Mouse (Mus musculus) testis, adult 2 months (tissue): ENCODE measurements around the gene Susd6. TPM values are rescaled to one million over a fixed set of nuclear protein-coding genes. Genes with fewer than 3 reads are reported as not detected.
A peak's percentile ranks its signal among the peaks of the same experiment; 100 is the strongest.

ENCODE experiments used
- H3K27ac ChIP-seq: fragments of 200-500 bp; 2 replicates; pipeline ENCODE4 v1.5.1; 2012; ENCODE audit warnings: low read depth, low read length; ENCODE audit not compliant: control insufficient read depth, insufficient read depth
- H3K27me3 ChIP-seq: fragments of 200-500 bp; 2 replicates; pipeline ENCODE4 v1.6.1; 2012; ENCODE audit warnings: mild to moderate bottlenecking, low read length, moderate library complexity; ENCODE audit not compliant: control insufficient read depth, insufficient read depth
- H3K36me3 ChIP-seq: fragments of 200-500 bp; 2 replicates; pipeline ENCODE4 v1.6.1; 2012; ENCODE audit warnings: mild to moderate bottlenecking, low read length; ENCODE audit not compliant: control insufficient read depth, insufficient read depth
- H3K4me1 ChIP-seq: fragments of 200-500 bp; 2 replicates; pipeline ENCODE4 v1.6.1; 2012; ENCODE audit warnings: low read length; ENCODE audit not compliant: control insufficient read depth, insufficient read depth
- H3K4me3 ChIP-seq: fragments of 200-500 bp; 2 replicates; pipeline ENCODE4 v1.5.1; 2012; ENCODE audit warnings: low read depth, mild to moderate bottlenecking, low read length, moderate library complexity, mixed read lengths; ENCODE audit not compliant: control insufficient read depth
- CTCF ChIP-seq: fragments of 200-500 bp; IDR thresholded peaks from 2 replicates; pipeline ENCODE4 v1.5.1; 2012; ENCODE audit warnings: low read depth, mild to moderate bottlenecking, inconsistent platforms, low read length, moderate library complexity; ENCODE audit not compliant: control insufficient read depth, insufficient read depth, insufficient replicate concordance
- POLR2A ChIP-seq: fragments of 200-500 bp; IDR thresholded peaks from 2 replicates; pipeline ENCODE4 v1.6.1; 2012; ENCODE audit warnings: low read depth, mild to moderate bottlenecking, inconsistent platforms, low read length, moderate library complexity; ENCODE audit not compliant: control insufficient read depth
- polyA plus RNA-seq: library from polyadenylated mRNA; depleted of rRNA; stranded (reverse); fragments of >200 nt; gene quantifications from 2 replicates; pipeline ENCODE4 v1.2.3, GENCODE M21; 2012

Susd6 gene
- polyA plus RNA-seq, 1 experiment, result 46.0 TPM

DNA sequence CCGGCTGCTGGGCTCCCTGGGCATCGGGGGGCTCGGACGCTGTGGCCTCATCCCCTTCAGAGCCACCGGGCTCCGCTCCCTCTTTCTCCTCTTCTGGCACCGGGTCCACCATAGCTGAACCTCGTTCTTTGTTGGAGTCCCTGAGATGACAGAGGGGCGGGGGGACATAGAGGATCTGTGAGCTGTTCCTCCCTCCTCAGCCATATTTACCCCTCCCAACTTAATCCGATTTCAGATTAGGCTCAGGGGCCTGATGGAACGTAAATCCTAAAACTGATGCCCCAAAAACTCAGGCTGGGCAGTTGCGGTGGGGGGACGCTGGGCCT lies 31.0 kb upstream of the Susd6 start:
- Histone ChIP-seq H3K4me3 (peak overlapping the region; percentile 77), H3K27me3 (no peaks in the 10 kb centered on the region), H3K4me1 (peaks cover 20% of the 10 kb centered on the region), H3K36me3 (no peaks in the 10 kb centered on the region), H3K27ac (no peak overlapping the region)
- TF ChIP-seq POLR2A (no peak), CTCF (no peak)

DNA sequence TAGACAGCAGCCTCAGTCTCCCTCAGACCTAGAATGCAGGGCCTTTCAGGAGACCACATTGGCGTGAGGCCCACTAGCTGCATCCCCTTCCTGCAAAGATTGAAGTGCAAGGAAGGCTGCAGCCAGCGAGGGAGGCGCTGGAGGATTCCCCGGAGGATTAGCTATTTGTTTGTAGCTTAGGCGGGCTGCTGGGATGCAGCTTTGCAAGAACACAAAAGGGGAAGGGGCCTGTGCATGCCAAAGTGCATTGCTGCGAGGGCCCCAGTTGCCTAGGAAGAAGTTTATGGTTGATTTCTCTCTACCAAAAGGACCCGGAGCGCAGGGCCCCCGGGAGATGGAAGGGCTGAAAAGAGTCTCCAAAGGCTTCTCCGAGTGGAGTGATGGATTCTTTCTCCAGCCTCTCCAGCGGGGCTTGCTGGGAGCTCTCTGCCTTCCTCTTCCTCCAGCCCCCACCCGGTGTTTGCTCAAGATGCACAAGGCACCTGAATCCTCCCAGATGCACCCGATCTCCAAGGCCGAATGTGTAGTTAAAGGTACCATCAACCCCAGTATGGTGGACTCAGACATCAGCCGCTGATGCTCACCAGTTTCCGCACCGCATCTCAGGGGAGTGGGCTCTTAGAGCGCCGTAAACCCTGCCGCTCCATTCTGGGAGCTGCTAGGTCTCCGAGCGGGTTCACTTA lies 30.5 kb upstream of the Susd6 start:
- H3K27me3 ChIP-seq, result no peaks in the 10 kb centered on the region
- no peaks in the 10 kb centered on the region for H3K36me3 ChIP-seq
- H3K4me3 ChIP-seq, result peak overlapping the region; percentile 53
- peaks cover 20% of the 10 kb centered on the region for H3K4me1 ChIP-seq
- TF ChIP-seq CTCF, result no peak
- TF ChIP-seq POLR2A, result no peak
- no peak overlapping the region for H3K27ac ChIP-seq

DNA sequence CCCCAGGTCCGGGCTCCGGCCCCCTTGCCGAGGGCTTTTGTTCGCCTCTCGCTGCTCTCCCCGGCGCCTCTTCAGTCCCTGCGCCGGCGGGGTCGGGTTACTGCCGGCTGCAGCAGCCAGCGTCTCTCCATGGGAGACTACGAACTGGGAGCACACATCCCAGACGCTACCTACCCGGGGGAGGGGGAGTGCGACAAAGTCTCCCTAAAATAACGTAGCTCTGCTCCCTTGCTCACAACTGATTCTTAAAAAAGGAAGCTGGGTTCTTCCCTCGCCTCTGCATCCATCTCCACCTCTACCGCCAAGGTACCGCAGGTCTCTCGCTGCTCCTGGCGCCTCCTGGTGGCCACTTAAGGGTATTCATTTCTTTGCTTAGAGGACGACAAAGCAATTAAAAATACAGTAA lies 29.9 kb upstream of the Susd6 start, which contains the start of gene Ccdc177:
Ccdc177 (minus strand) TSS at position 292 of the 406 bp plus-strand sequence.
- Histone ChIP-seq H3K27ac (no peak within 1 kb of the TSS), H3K4me3 (peak within 1 kb of the TSS; percentile 53), H3K4me1 (peaks cover 20% of the 10 kb centered on the region), H3K27me3 (no peaks in the 10 kb centered on the region), H3K36me3 (no peaks in the 10 kb centered on the region)
- TF ChIP-seq POLR2A (no peak), CTCF (peak; percentile 83)

DNA sequence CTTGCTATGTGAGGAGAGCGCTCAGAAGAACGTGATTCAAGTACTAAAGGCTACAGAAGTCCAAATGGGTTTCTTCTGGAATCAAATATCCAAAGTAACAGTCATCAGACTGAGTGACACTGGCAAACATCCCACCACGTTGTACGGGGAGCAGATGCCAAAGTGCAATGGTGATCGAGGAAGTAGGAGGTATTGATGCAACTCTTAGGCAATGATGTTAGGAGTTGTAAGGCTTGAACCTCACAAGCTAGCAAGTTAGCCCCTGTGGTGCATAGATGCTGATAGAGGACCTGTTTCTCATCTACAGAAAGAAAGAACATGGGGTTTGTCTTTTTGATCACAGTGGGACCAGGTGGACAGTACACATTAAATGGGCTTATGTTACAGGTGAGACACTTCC lies 27.3 kb upstream of the Susd6 start:
- Histone ChIP-seq H3K27ac (no peak overlapping the region), H3K36me3 (no peaks in the 10 kb centered on the region), H3K4me3 (no peak overlapping the region), H3K4me1 (peaks cover 15% of the 10 kb centered on the region), H3K27me3 (no peaks in the 10 kb centered on the region)
- TF ChIP-seq POLR2A, result no peak
- no peak for TF ChIP-seq CTCF

DNA sequence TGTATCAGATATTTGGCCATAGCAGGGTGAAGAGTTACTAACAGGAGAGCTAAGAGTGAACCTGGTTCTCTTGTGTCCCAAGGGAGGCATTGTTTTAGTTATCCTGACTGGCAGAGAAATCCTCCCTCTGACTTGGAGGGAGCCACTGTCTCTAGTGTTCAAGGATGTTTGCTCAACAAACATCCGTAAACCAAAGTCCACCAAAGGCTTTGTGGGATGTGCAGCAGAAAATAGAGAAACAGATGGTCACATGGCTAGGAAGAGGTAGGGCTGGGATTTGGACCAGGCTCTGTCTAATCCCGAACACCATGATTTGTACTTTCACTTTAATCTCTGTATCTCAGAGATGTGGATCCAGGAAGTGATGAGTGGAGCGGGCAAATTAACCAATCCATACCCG lies 26.2 kb upstream of the Susd6 start:
- Histone ChIP-seq H3K27me3 (no peaks in the 10 kb centered on the region), H3K4me3 (no peak overlapping the region), H3K36me3 (no peaks in the 10 kb centered on the region), H3K27ac (no peak overlapping the region), H3K4me1 (peaks cover 6% of the 10 kb centered on the region)
- TF ChIP-seq CTCF (no peak), POLR2A (no peak)

DNA sequence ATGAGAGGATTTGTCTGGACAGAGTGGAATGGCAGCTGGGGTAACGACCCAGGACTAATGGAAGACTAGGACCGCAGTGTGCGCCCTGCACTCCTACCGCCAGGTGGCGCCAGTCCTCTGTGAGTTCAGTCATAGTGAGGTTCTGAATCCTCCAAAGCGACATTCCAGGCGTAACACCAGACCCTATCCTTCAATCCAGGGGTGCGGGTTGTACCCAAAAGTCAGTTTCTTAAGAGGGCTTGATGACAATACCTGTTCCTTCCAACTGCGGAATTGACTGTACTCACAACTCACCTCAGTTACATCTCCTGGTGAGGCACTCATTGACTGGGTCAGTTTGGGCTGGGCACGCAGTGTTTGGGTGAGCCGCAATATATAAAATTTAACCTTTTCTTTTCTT lies 20.6 kb upstream of the Susd6 start:
- no peaks in the 10 kb centered on the region for H3K36me3 ChIP-seq
- H3K27ac ChIP-seq, result no peak overlapping the region
- H3K4me1 ChIP-seq, result peaks cover 2% of the 10 kb centered on the region; the same call in 1 of the 2 replicates
- no peak overlapping the region for H3K4me3 ChIP-seq
- TF ChIP-seq POLR2A (0 out of 2 replicates have a peak, but pooled peaks have one; percentile 25), CTCF (peak; percentile 100)
- H3K27me3 ChIP-seq, result no peaks in the 10 kb centered on the region

DNA sequence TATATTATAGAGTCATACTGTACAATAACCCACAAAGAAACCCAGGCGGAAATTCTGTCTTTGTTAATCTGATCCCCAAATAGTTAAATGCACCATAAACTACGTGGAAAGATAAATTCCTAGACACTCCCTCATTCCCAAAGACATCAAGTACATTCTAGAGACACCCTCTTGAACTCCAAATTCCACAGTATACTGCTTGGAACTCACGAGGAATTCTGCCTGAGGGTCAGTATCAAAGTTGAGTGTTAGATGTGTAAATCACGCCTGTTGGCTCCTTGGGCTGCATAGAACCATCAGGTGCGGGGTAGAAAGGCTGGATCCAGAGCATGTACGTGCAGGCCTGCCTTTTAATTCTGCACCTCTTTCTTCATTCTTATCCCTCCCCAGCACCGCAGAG lies 15.5 kb upstream of the Susd6 start:
- TF ChIP-seq POLR2A, result no peak
- no peak for TF ChIP-seq CTCF
- no peak overlapping the region for H3K4me3 ChIP-seq
- H3K36me3 ChIP-seq, result no peaks in the 10 kb centered on the region
- H3K27ac ChIP-seq, result no peak overlapping the region
- H3K4me1 ChIP-seq, result peaks cover 6% of the 10 kb centered on the region
- H3K27me3 ChIP-seq, result no peaks in the 10 kb centered on the region

DNA sequence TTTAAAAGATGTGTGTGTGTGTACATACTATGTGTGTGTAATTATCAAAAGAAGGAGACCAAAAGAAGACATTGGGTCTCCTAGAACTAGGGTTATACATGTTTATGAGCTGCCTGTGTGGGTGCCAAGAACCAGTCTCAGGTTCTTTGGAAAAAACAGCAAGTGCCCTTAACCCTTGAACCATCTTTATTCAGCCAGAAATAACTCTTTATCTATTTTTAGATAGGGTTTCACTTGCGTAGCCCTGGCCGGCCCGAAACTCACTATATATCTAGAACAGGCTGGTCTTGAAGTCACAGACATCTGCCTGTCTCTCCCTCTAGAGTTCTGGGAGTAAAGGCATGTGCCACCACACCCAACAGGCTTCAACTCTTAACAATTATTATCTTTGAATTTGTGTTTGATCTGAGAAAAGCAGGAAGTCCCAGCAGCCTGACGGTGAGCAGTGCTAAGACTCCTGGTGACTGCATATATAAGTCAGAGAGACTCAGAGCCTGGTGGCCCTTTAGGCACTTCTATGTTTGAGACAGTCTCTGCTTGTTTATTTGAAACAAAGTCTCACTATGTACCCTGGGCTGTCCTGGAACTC lies 14.2 kb upstream of the Susd6 start:
- Histone ChIP-seq H3K4me3 (no peak overlapping the region), H3K4me1 (peaks cover 5% of the 10 kb centered on the region), H3K27ac (no peak overlapping the region), H3K36me3 (no peaks in the 10 kb centered on the region), H3K27me3 (no peaks in the 10 kb centered on the region)
- no peak for TF ChIP-seq CTCF
- TF ChIP-seq POLR2A, result no peak
